ENCODE assay signal across 25 mouse cellular contexts in the genomic region with DNA sequence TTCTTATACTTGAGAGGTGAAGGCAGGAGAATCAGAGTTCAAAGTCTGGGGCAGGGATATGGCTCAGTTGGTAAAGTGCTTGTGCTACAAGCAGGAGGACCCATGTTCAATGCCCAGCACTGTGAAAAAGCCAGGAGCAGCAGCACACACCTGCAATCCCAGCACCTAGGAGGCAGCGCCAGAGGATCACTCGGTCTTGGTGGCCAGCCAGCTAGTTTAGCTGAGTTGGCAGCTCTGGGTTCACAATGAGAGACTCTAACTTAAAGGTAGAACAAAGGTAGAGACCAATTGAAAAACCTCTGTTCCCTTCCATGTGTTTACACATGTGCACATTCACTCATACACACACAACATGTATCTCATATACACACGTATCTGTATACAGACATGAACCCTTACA. TPM values are rescaled to one million over a fixed set of nuclear protein-coding genes. Genes with fewer than 3 reads are reported as not detected.
DNase-seq lines count a peak whose midpoint lies in the region; ATAC-seq lines count a peak whose summit lies in the region.
"Had no signal": no experiment of that assay in that cellular context is flagged by ENCODE, and none has a peak within 500 bp of the region (broad histone marks: within the 10 kb centered on the region; RNA-seq: fewer than 3 reads in every experiment).

No protein-coding gene starts in this region.

- DNase-seq in kidney, adult 11 months = peak; percentile 64
- DNase-seq in kidney, adult 8-10 months = peak; percentile 61 to 75
- DNase-seq in midbrain, embryonic 11.5 days (ENCODE audit: low spot score, missing footprints) = peak; percentile 70
- no peak for DNase-seq in layer of hippocampus, adult 9-11 months
- DNase-seq: adrenal gland, postnatal 10 days; adrenal gland, postnatal 36 days; B cell, adult 2 months; cerebellum, adult 18-20 months; cerebellum, adult 9-10 months; cerebellum, postnatal 14 days; gastrocnemius, postnatal 10 days; gastrocnemius, postnatal 36 days; heart, postnatal 36 days had no signal

- ATAC-seq in kidney, embryonic 15.5 days (replicated peaks; ENCODE audit: low FRiP score) = no peak
- ATAC-seq in kidney, embryonic 14.5 days (ENCODE audit: low FRiP score, low TSS enrichment) = no peak
- ATAC-seq in midbrain, embryonic 11.5 days (ENCODE audit: low FRiP score) = no peak
- no peak for ATAC-seq in midbrain, embryonic 13.5 days
- ATAC-seq: forebrain, embryonic 13.5 days; forebrain, embryonic 16.5 days; Patski had no signal

- no peak overlapping the region for H3K9ac ChIP-seq in kidney, embryonic 15.5 days
- no peak overlapping the region for H3K9ac ChIP-seq in kidney, embryonic 14.5 days (ENCODE audit: low read depth, low read length)
- H3K9ac ChIP-seq in midbrain, embryonic 11.5 days (ENCODE audit: low read length) = no peak overlapping the region
- no peak overlapping the region for H3K9ac ChIP-seq in midbrain, embryonic 13.5 days (replicated peaks)
- H3K9ac ChIP-seq: forebrain, embryonic 13.5 days; hindbrain, embryonic 14.5 days had no signal

- no peak overlapping the region for H3K4me3 ChIP-seq in kidney, embryonic 15.5 days (replicated peaks)
- H3K4me3 ChIP-seq in kidney, embryonic 14.5 days (ENCODE audit: low read length) = no peak overlapping the region
- no peak overlapping the region for H3K4me3 ChIP-seq in midbrain, embryonic 11.5 days (ENCODE audit: low read depth, low read length)
- H3K4me3 ChIP-seq in midbrain, embryonic 13.5 days (replicated peaks) = no peak overlapping the region
- H3K4me3 ChIP-seq: forebrain, embryonic 10.5 days; forebrain, embryonic 13.5 days; hindbrain, embryonic 10.5 days had no signal

- H3K27ac ChIP-seq in kidney, embryonic 15.5 days = no peak overlapping the region
- H3K27ac ChIP-seq in kidney, embryonic 14.5 days (ENCODE audit: low read depth, low read length) = no peak overlapping the region
- no peak overlapping the region for H3K27ac ChIP-seq in midbrain, embryonic 11.5 days (ENCODE audit: low read depth, low read length)
- no peak overlapping the region for H3K27ac ChIP-seq in midbrain, embryonic 13.5 days
- H3K27ac ChIP-seq: forebrain, embryonic 10.5 days; forebrain, embryonic 13.5 days; hindbrain, embryonic 10.5 days; hindbrain, embryonic 14.5 days had no signal

- 78% methylated on average over 3 of the region's 3 CpGs for WGBS in kidney, embryonic 15.5 days
- WGBS in kidney, embryonic 14.5 days = 87% methylated on average over 3 of the region's 3 CpGs
- 92% methylated on average over 3 of the region's 3 CpGs for WGBS in midbrain, embryonic 11.5 days
- 84% methylated on average over 3 of the region's 3 CpGs for WGBS in midbrain, embryonic 13.5 days

- H3K9me3 ChIP-seq in kidney, embryonic 15.5 days (replicated peaks) = no peaks in the 10 kb centered on the region
- H3K9me3 ChIP-seq in kidney, embryonic 14.5 days (ENCODE audit: control insufficient read depth, low read length) = no peaks in the 10 kb centered on the region
- H3K9me3 ChIP-seq in midbrain, embryonic 11.5 days (ENCODE audit: control insufficient read depth, low read length) = no peaks in the 10 kb centered on the region
- H3K9me3 ChIP-seq in midbrain, embryonic 13.5 days = no peaks in the 10 kb centered on the region
- H3K9me3 ChIP-seq: forebrain, embryonic 10.5 days; forebrain, embryonic 13.5 days; G1E; hindbrain, embryonic 10.5 days had no signal

- no peaks in the 10 kb centered on the region for H3K4me1 ChIP-seq in kidney, embryonic 15.5 days
- H3K4me1 ChIP-seq in kidney, embryonic 14.5 days (ENCODE audit: control insufficient read depth, insufficient read depth, low read length) = no peaks in the 10 kb centered on the region
- no peaks in the 10 kb centered on the region for H3K4me1 ChIP-seq in midbrain, embryonic 11.5 days (ENCODE audit: control insufficient read depth, insufficient read depth, low read length)
- no peaks in the 10 kb centered on the region for H3K4me1 ChIP-seq in midbrain, embryonic 13.5 days (replicated peaks)
- H3K4me1 ChIP-seq: forebrain, embryonic 10.5 days; forebrain, embryonic 13.5 days; hindbrain, embryonic 10.5 days had no signal

- no peaks in the 10 kb centered on the region for H3K36me3 ChIP-seq in kidney, embryonic 15.5 days
- no peaks in the 10 kb centered on the region for H3K36me3 ChIP-seq in kidney, embryonic 14.5 days (ENCODE audit: control insufficient read depth, insufficient read depth, low read length)
- H3K36me3 ChIP-seq in midbrain, embryonic 11.5 days (ENCODE audit: control insufficient read depth, insufficient read depth, low read length) = no peaks in the 10 kb centered on the region
- no peaks in the 10 kb centered on the region for H3K36me3 ChIP-seq in midbrain, embryonic 13.5 days
- H3K36me3 ChIP-seq: forebrain, embryonic 10.5 days; G1E; hindbrain, embryonic 10.5 days had no signal

- no peaks in the 10 kb centered on the region for H3K27me3 ChIP-seq in kidney, embryonic 15.5 days
- H3K27me3 ChIP-seq in kidney, embryonic 14.5 days (ENCODE audit: control insufficient read depth, insufficient read depth, low read length) = no peaks in the 10 kb centered on the region
- H3K27me3 ChIP-seq in midbrain, embryonic 11.5 days (ENCODE audit: control insufficient read depth, insufficient read depth, low read length) = no peaks in the 10 kb centered on the region
- H3K27me3 ChIP-seq in midbrain, embryonic 13.5 days = no peaks in the 10 kb centered on the region
- H3K27me3 ChIP-seq: CH12.LX; forebrain, embryonic 13.5 days; Patski had no signal

- no peak overlapping the region for H3K4me2 ChIP-seq in kidney, embryonic 15.5 days
- H3K4me2 ChIP-seq in kidney, embryonic 14.5 days (replicated peaks; ENCODE audit: low read depth, low read length) = no peak overlapping the region
- H3K4me2 ChIP-seq in midbrain, embryonic 11.5 days = no peak overlapping the region
- no peak overlapping the region for H3K4me2 ChIP-seq in midbrain, embryonic 13.5 days (replicated peaks)
- H3K4me2 ChIP-seq: forebrain, embryonic 13.5 days; heart, embryonic 11.5 days; hindbrain, embryonic 14.5 days had no signal

RNA-seq across cellular contexts. Expression of gene Ccdc73, which starts 1.5 kb away (rescaled TPM):
- polyA plus RNA-seq in kidney, embryonic 15.5 days (2015; fragmentation: Nextera tagmentation; extraction: Ambion mirVana) = 6.4 and 7.7 TPM in 2 replicates
- 7.1 and 7.4 TPM in 2 replicates for polyA plus RNA-seq in kidney, embryonic 14.5 days (2014; fragmentation: Nextera tagmentation; extraction: Ambion mirVana)
- polyA plus RNA-seq in midbrain, embryonic 11.5 days (2014; fragmentation: Nextera tagmentation; extraction: Ambion mirVana) = 6.2 and 10.3 TPM in 2 replicates
- polyA plus RNA-seq in midbrain, embryonic 13.5 days (2015; fragmentation: Nextera tagmentation; extraction: Ambion mirVana) = 7.8 and 11.5 TPM in 2 replicates

RNA-seq across cellular contexts. Expression of gene Prrg4, which starts 19.4 kb away (rescaled TPM):
- polyA plus RNA-seq in kidney, embryonic 15.5 days (2015; fragmentation: Nextera tagmentation; extraction: Ambion mirVana) = 2.0 and 2.6 TPM in 2 replicates
- 2.1 and 2.9 TPM in 2 replicates for polyA plus RNA-seq in kidney, embryonic 14.5 days (2014; fragmentation: Nextera tagmentation; extraction: Ambion mirVana)
- polyA plus RNA-seq in midbrain, embryonic 11.5 days (2014; fragmentation: Nextera tagmentation; extraction: Ambion mirVana) = 0.22 and 0.37 TPM in 2 replicates
- 0.15 and 0.42 TPM in 2 replicates for polyA plus RNA-seq in midbrain, embryonic 13.5 days (2015; fragmentation: Nextera tagmentation; extraction: Ambion mirVana)
- polyA plus RNA-seq: G1E had no signal

RNA-seq across cellular contexts. Expression of gene Qser1, which starts 52.5 kb away (rescaled TPM):
- polyA plus RNA-seq in kidney, embryonic 15.5 days (2015; fragmentation: Nextera tagmentation; extraction: Ambion mirVana) = 10.4 and 10.8 TPM in 2 replicates
- 17.0 and 21.6 TPM in 2 replicates for polyA plus RNA-seq in kidney, embryonic 14.5 days (2014; fragmentation: Nextera tagmentation; extraction: Ambion mirVana)
- polyA plus RNA-seq in midbrain, embryonic 11.5 days (2014; fragmentation: Nextera tagmentation; extraction: Ambion mirVana) = 15.2 and 18.1 TPM in 2 replicates
- polyA plus RNA-seq in midbrain, embryonic 13.5 days (2015; fragmentation: Nextera tagmentation; extraction: Ambion mirVana) = 8.8 and 9.0 TPM in 2 replicates
